Mouse (Mus musculus) ES-Bruce4 (cell line): ENCODE results near the gene Plppr3. TPM values are rescaled to one million over a fixed set of nuclear protein-coding genes. Genes with fewer than 3 reads are reported as not detected.

ENCODE experiments used
- H3K27ac ChIP-seq: 2 replicates; pipeline ENCODE4 v1.5.1; 2012; ENCODE audit warnings: low read length, inconsistent platforms; ENCODE audit not compliant: insufficient read depth
- H3K27me3 ChIP-seq: 2 replicates; pipeline ENCODE4 v1.6.1; 2012; ENCODE audit warnings: mild to moderate bottlenecking, low read length, inconsistent platforms; ENCODE audit not compliant: control insufficient read depth, poor library complexity, insufficient read depth, severe bottlenecking
- H3K36me3 ChIP-seq: 2 replicates; pipeline ENCODE4 v1.6.1; 2012; ENCODE audit warnings: inconsistent platforms, mild to moderate bottlenecking, low read length, moderate library complexity; ENCODE audit not compliant: control insufficient read depth, poor library complexity, insufficient read depth, severe bottlenecking
- H3K4me1 ChIP-seq: one replicate; pipeline ENCODE4 v1.8.1; 2011; ENCODE audit warnings: low read length; ENCODE audit not compliant: control insufficient read depth, insufficient read depth
- H3K4me3 ChIP-seq: 2 replicates; pipeline ENCODE4 v1.5.1; 2011; ENCODE audit warnings: low read depth, mild to moderate bottlenecking, low read length
- H3K9ac ChIP-seq: 2 replicates; pipeline ENCODE4 v1.6.1; 2012; ENCODE audit warnings: low read depth, mild to moderate bottlenecking, inconsistent platforms; ENCODE audit not compliant: poor library complexity, severe bottlenecking
- H3K9me3 ChIP-seq: replicated peaks from 2 replicates; pipeline ENCODE4 v1.6.1; 2012; ENCODE audit warnings: mild to moderate bottlenecking, low read length, inconsistent platforms; ENCODE audit not compliant: control insufficient read depth, poor library complexity, insufficient read depth, severe bottlenecking
- CTCF ChIP-seq: IDR thresholded peaks from one replicate; pipeline ENCODE4 v1.8.1; 2011; ENCODE audit warnings: low read depth, low read length
- EP300 ChIP-seq: IDR thresholded peaks from 2 replicates; pipeline ENCODE4 v1.6.1; 2011; ENCODE audit warnings: low read depth, low read length; ENCODE audit not compliant: insufficient read depth
- POLR2A ChIP-seq: IDR thresholded peaks from one replicate; pipeline ENCODE4 v1.8.1; 2011; ENCODE audit warnings: low read length; ENCODE audit not compliant: insufficient read depth
- polyA plus RNA-seq: library from polyadenylated mRNA; stranded (reverse); fragments of >200 nt; gene quantifications from 2 replicates; pipeline ENCODE4 v1.2.4, GENCODE M21; 2011; ENCODE audit warnings: low read depth; ENCODE audit not compliant: missing spikeins, insufficient read depth, insufficient read length

Plppr3 gene
- polyA plus RNA-seq, 1 experiment, result 6.4 TPM

GRCm38 (mm10) chr10:79853392-79853791 is 21.0 kb downstream of the Plppr3 start:
- H3K9ac ChIP-seq, result peak overlapping the region; percentile 70
- peaks cover 19% of the 10 kb centered on the region for H3K36me3 ChIP-seq
- no peak for TF ChIP-seq POLR2A
- no peak for TF ChIP-seq CTCF
- TF ChIP-seq EP300, result no peak
- H3K4me1 ChIP-seq, result peaks cover 12% of the 10 kb centered on the region
- H3K9me3 ChIP-seq, result no peaks in the 10 kb centered on the region
- H3K27ac ChIP-seq, result peak overlapping the region; percentile 90
- peak overlapping the region; percentile 76 for H3K4me3 ChIP-seq
- H3K27me3 ChIP-seq, result no peaks in the 10 kb centered on the region

- Histone ChIP-seq H3K4me3 (peak overlapping the region; percentile 76), H3K9ac (peak overlapping the region; percentile 70), H3K27ac (peak overlapping the region; percentile 90), H3K4me1 (peaks cover 12% of the 10 kb centered on the region), H3K9me3 (no peaks in the 10 kb centered on the region), H3K27me3 (no peaks in the 10 kb centered on the region), H3K36me3 (peaks cover 14% of the 10 kb centered on the region)
- TF ChIP-seq POLR2A (no peak), EP300 (no peak), CTCF (no peak)
Measured at GRCm38 (mm10) chr10:79852827-79853226, 21.6 kb downstream of the Plppr3 start.

- H3K4me1 ChIP-seq, result peaks cover 9% of the 10 kb centered on the region
- TF ChIP-seq EP300 (no peak), CTCF (no peak)
Measured at GRCm38 (mm10) chr10:79852107-79852789, 22.2 kb downstream of the Plppr3 start.

GRCm38 (mm10) chr10:79851653-79852052 is 22.8 kb downstream of the Plppr3 start:
- H3K4me1 ChIP-seq, result peaks cover 7% of the 10 kb centered on the region
- H3K9ac ChIP-seq, result peak overlapping the region; percentile 70
- H3K27ac ChIP-seq, result peak overlapping the region; percentile 90
- H3K9me3 ChIP-seq, result no peaks in the 10 kb centered on the region
- no peaks in the 10 kb centered on the region for H3K27me3 ChIP-seq
- TF ChIP-seq CTCF, result no peak
- TF ChIP-seq POLR2A, result no peak
- H3K36me3 ChIP-seq, result peaks cover 4% of the 10 kb centered on the region
- peak overlapping the region; percentile 76 for H3K4me3 ChIP-seq

More at GRCm38 (mm10) chr10:79852107-79852789, 22.2 kb downstream of the Plppr3 start:
- Histone ChIP-seq H3K4me3 (peak overlapping the region; percentile 76), H3K27ac (peak overlapping the region; percentile 90), H3K27me3 (no peaks in the 10 kb centered on the region), H3K9me3 (no peaks in the 10 kb centered on the region), H3K36me3 (peaks cover 10% of the 10 kb centered on the region), H3K9ac (peak overlapping the region; percentile 70)

- Histone ChIP-seq H3K36me3 (no peaks in the 10 kb centered on the region), H3K4me1 (peaks cover 7% of the 10 kb centered on the region), H3K4me3 (no peak overlapping the region), H3K9me3 (no peaks in the 10 kb centered on the region), H3K9ac (no peak overlapping the region), H3K27ac (no peak overlapping the region), H3K27me3 (no peaks in the 10 kb centered on the region)
- TF ChIP-seq POLR2A (no peak), CTCF (no peak), EP300 (no peak)
Measured at GRCm38 (mm10) chr10:79849941-79850628, 24.3 kb downstream of the Plppr3 start.

- Histone ChIP-seq H3K27ac (no peak overlapping the region), H3K9me3 (no peaks in the 10 kb centered on the region), H3K4me1 (peaks cover 14% of the 10 kb centered on the region), H3K36me3 (no peaks in the 10 kb centered on the region), H3K27me3 (no peaks in the 10 kb centered on the region), H3K4me3 (no peak overlapping the region), H3K9ac (no peak overlapping the region)
- TF ChIP-seq EP300, result no peak
Measured at GRCm38 (mm10) chr10:79846553-79846952, 27.9 kb downstream of the Plppr3 start.
